Mouse (Mus musculus) cerebellum, adult 8-10 months (tissue): ENCODE measurements around the gene Matn1.

Source experiments
- DNase-seq: peaks from one replicate; pipeline ENCODE4 v3.0.0; 2022

The Matn1 gene

GRCm38 (mm10) chr4:130944112-130944511 lies at the start of gene Matn1:
Matn1 (plus strand) TSS chr4:130944385.
- DNase-seq = no peak

- DNase-seq = no peak
Measured at GRCm38 (mm10) chr4:130895701-130896100, 48.5 kb upstream of the Matn1 start.

DNA sequence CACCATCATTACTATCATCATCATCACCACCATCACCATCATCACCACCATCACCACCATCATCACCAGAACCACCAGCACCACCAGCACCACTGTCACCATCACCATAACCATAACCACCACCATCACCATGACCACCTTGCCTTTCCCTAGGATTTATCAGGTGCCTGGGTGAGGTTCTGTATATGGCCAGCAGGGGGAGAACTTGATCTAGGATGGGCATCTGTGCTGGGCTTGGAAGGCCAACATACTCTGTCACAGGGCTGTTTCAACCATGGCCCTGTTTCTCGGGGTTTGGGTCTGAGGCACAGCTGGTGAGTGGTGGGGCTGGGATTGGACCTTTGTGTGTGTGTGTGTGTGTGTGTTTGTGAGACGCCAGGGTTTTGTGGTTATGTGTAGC lies 47.8 kb upstream of the Matn1 start:
- no peak for DNase-seq

- DNase-seq = no peak
Measured at GRCm38 (mm10) chr4:130899383-130899781, 44.8 kb upstream of the Matn1 start.

DNA sequence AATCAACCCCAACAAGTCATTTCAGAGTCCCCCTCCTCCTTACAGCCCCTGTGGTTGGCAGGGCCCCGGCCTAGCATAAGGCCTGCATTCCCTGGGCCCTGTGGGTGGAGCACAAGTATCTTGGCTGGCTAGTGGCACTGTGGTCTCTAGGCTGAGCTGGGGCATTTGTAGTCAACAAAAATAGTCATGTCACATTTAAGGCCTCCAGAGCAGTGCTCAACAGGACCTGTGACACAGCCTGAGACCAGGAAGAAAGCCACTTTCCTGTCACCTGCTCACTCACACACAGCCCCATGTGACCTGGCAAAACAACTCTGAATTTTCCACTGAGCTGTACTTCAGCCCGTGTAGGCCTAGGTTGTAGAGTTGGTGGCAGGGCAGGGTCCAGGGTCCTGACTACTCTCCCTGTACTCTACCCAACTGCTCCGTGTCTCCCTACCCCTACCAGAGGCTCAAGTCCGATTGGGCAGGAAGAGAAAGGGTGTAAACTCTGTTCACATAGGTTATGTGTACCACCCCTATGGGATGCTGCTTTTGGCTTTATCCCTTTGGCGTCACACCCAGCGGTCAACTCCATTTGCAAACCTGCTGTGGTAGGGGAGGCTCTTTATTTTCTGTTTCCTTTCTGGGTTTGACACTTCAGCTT lies 44.3 kb upstream of the Matn1 start:
- DNase-seq = no peak

GRCm38 (mm10) chr4:130900746-130901145 lies 43.4 kb upstream of the Matn1 start:
- DNase-seq = no peak

- no peak for DNase-seq
Measured at GRCm38 (mm10) chr4:130902289-130902781, 41.9 kb upstream of the Matn1 start.

DNA sequence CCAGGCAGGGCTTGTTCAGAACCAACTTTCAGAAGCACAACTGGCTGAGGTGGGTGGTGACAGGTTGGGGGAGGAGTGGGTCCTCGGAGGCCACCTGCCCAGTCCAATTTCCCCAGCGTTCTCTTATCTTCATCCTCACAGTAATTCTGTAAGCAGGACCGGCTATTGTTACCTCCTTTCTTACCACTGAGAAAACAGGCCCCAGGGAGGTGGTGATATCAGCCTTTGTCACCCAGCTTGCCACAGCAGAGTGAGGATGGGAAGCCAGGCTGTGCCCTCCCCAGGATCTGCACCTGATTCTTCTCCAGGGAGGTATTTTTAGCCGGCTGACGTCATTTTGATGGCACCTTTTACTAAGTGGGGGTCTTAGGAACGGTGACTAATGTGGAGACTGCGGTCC lies 39.2 kb upstream of the Matn1 start:
- DNase-seq = no peak

GRCm38 (mm10) chr4:130905882-130906281 lies 38.3 kb upstream of the Matn1 start:
- no peak for DNase-seq

GRCm38 (mm10) chr4:130906296-130906695 lies 37.9 kb upstream of the Matn1 start:
- peak; percentile 51 for DNase-seq

DNA sequence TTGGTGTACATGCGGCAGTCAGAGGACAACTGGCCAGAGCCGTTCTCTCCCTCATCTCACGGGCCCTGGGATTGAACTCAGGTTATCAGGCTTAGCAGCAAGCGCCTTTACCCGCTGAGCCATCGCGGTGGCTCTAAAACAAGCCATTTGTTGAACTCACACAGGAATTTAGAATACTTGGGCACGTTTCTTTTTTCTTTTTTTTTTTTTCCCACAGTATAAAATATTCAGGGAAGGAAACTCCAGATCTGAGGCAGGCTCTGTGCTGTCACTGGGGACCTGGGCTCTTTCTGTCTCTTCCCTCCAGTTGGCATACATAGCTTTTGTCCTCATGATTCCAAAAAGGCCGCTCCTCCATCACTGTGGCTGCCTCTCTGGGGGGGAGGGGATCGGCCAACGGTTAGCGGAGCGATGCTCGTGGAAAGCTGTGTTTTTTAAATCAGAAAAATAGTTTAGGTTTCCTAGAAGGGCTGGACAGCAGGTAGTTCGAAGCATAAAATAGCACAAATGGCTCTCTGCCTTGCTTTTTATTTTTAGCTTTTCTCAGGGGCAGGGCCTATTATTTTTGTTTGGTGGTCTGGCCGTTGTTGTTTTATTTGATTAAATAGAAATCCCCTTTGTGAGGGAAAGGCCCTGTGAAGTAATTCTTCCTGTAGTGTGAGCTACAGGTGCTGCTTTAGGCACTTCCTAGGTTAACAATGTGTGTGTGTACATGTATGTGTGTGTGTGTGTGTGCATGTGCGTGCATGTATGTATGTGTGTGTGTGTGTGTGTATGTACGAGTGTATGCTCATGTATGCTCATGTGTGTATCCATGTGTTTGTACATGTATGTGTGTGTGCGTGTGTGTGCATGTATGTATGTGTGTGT lies 36.8 kb upstream of the Matn1 start:
- no peak for DNase-seq

GRCm38 (mm10) chr4:130908133-130908532 lies 36.1 kb upstream of the Matn1 start:
- no peak for DNase-seq

DNA sequence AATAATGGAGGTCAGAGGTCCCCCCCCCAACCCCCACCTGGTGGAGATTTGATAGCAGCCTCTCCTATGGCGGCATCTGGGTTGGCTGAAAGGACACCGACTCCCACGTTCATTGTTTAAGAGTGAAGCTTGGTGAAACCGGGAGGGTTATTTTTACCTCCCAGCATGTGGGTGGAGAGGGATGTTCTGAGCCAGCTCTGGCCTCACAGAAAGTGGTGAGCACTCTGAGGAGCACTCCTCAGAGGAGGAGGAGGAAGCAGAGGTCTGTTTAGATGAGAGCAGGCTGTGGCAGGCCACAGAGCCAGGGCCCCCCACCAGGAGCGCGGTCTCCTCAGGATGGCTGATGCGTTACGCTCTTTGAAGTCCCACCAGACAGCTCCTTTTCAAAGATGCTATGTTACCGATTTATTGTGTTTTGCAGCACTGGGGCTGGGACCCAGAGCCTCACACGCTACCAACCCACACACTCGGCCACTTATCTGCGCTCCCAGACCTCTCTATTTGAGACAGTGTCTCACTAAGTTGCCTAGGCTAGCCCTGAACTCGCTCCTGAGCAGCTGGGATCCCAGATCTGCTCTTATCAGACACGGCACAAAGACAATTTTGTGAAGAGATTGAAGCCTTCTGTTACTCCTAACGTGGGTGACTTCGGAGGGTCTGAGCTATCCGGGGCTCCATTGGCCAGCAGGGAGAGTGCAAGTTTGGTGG lies 34.9 kb upstream of the Matn1 start:
- no peak for DNase-seq

DNA sequence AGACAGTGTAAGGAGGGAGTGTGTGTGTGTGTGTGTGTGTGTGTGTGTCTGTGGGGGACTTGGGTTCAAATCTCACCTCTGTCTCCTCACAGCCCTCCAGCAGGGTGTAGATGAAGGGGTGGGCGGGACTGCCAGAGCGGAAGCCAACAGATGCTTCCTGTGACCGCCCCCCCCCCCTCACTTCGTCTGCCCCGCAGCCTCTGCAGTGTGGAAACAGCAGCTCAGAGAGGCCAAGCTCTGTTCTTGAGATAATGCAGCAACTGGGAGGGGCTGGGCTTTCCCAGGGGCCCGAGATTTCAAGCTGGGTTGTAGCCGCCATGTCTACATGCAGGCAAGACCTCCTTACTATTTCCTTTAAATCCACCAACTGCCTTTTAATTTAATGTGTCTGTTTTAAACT lies 33.5 kb upstream of the Matn1 start:
- DNase-seq = no peak

- DNase-seq = no peak
Measured at GRCm38 (mm10) chr4:130912626-130913025, 31.6 kb upstream of the Matn1 start.

DNA sequence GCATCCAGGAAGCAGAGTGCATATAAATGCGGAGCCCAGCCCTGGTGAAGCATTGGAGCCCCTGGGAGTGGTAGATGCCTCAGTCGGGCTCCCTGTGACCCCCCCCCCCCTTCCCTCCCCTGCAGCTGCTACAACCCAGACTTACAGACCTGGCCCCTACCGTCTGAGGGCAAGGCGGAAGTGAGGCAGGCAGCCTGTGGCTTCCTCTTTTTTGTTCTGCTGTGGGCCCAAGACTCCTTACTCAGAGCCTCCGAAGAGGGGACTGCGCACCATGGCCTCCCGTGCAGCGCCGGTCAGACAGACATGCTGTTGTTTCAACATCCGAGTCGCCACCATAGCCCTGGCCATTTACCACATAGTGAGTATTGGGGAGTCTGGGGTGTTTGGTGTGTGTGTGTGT lies 31.1 kb upstream of the Matn1 start, which contains the start of gene Laptm5:
Gene Laptm5, plus strand, starts transcription at position 49 of the 400 bp plus-strand sequence.
- DNase-seq = no peak

GRCm38 (mm10) chr4:130913511-130913910 lies 30.7 kb upstream of the Matn1 start:
- no peak for DNase-seq

DNA sequence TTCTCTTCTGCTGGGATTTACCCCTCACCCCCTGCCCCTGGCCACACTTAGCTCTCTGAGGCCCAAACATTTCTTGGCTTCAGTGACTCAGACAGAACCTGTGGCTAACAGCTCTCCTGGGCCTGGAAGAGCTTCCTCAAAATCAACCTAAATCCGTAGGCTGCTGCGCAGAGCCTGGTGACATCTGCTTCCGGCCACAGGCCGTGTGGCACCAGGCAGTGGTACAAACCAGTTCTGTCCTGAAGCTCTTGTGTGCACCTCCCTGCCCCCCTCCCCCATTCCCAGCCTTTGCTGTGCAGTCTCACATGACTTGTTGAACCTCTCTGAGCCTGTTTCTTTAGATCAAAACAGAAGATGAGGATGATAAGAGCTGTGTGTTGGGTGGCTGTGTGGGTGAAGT lies 30.2 kb upstream of the Matn1 start:
- DNase-seq = no peak

GRCm38 (mm10) chr4:130914527-130914926 lies 29.7 kb upstream of the Matn1 start:
- DNase-seq = no peak

DNA sequence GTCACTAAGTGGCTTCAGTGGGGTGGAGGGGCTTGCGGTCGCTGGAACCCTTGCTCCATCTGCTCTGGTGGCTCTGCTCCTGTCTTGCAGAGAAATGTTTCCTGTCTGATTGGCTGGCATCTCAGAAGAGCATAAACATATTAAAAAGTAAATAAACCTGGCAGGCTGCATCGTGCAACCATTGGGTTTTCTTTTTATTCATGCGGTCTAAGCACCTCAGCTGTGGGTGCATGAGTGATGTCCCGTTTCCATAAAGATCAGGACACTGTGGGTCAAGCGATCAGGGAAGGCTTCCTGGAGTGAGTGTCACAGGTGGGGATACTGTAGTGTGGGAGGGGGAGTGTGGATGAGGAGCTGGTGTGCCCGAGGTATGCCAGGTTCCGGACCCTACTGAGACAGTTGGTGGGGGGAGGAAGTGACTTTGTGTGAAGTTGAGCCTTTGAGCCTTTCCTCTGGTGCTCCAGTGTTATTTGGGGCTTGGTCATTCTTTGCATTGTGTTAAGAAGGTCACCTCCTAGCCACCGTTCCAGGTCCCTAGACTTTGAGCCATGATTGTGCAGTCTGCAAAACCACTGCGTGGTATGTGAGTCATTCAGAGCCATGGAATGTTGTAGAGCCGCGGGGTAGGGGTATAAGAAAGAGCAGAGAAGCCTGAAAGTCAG lies 29.0 kb upstream of the Matn1 start:
- no peak for DNase-seq

DNA sequence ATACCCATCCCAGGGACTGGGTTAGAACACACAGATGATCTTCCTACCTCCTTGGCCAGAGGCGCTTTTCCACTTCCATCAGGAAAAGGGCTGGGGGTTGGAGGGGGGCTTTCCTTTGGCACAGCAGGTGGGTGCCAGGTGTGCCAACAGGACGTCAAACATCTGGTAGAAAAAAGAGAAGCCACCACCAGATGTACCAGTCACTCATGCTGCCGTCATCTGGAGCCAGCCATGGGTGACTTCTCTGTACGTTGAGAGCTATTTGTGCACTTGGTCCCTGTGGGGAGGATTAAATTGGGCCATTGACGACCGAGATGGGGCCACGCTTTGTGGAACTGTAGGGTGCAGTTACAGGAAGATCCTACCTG lies 28.5 kb upstream of the Matn1 start:
- no peak for DNase-seq

- no peak for DNase-seq
Measured at GRCm38 (mm10) chr4:130916639-130917038, 27.5 kb upstream of the Matn1 start.

- DNase-seq = no peak
Measured at GRCm38 (mm10) chr4:130917564-130917963, 26.6 kb upstream of the Matn1 start.
